Mouse (Mus musculus) liver, embryonic 15.5 days (tissue): Measurements from ENCODE around the gene Fbxw4. TPM values are rescaled to one million over a fixed set of nuclear protein-coding genes. Genes with fewer than 3 reads are reported as not detected.
"Not testable (repeated sequence)": the region's sequence is repeated elsewhere in the genome, so short reads cannot be mapped to it uniquely, and the experiment has no call there.

Experiments used
- ATAC-seq: fragments of 200-750 bp; cut with Nextera tagmentation; 2 replicates; pipeline ENCODE4 v1.8.0; 2017; ENCODE audit warnings: moderate number of reproducible peaks, mild to moderate bottlenecking, moderate library complexity; ENCODE audit not compliant: insufficient read depth
- H3K27ac ChIP-seq: fragments of 300-500 bp; sonication (generic); replicated peaks from 2 replicates; pipeline ENCODE4 v1.5.1; 2015; ENCODE audit warnings: mild to moderate bottlenecking, inconsistent platforms
- H3K27me3 ChIP-seq: fragments of 300-500 bp; sonication (generic); 2 replicates; pipeline ENCODE4 v1.6.1; 2015; ENCODE audit warnings: mild to moderate bottlenecking, inconsistent platforms
- H3K36me3 ChIP-seq: fragments of 300-500 bp; sonication (generic); replicated peaks from 2 replicates; pipeline ENCODE4 v1.6.1; 2015; ENCODE audit warnings: moderate library complexity, mild to moderate bottlenecking, inconsistent platforms
- H3K4me1 ChIP-seq: fragments of 300-500 bp; sonication (generic); replicated peaks from 2 replicates; pipeline ENCODE4 v1.6.1; 2015; ENCODE audit warnings: inconsistent platforms
- H3K4me2 ChIP-seq: fragments of 300-500 bp; sonication (generic); 2 replicates; pipeline ENCODE4 v1.6.1; 2015; ENCODE audit warnings: moderate library complexity, mild to moderate bottlenecking, inconsistent platforms
- H3K4me3 ChIP-seq: fragments of 300-500 bp; sonication (generic); replicated peaks from 2 replicates; pipeline ENCODE4 v1.5.1; 2015; ENCODE audit warnings: mild to moderate bottlenecking, inconsistent platforms
- H3K9ac ChIP-seq: fragments of 300-500 bp; sonication (generic); 2 replicates; pipeline ENCODE4 v1.6.1; 2015; ENCODE audit warnings: moderate library complexity, mild to moderate bottlenecking, inconsistent platforms
- H3K9me3 ChIP-seq: fragments of 300-500 bp; sonication (generic); replicated peaks from 2 replicates; pipeline ENCODE4 v1.6.1; 2016; ENCODE audit warnings: inconsistent platforms
- WGBS: fragments of 180-500 bp; shearing (Covaris S2); methylation state at CpG from one replicate; pipeline ENCODE4 v1.1.7; 2015; ENCODE audit warnings: mixed read lengths; ENCODE audit not compliant: insufficient replicate concordance; 5-methylcytosine and 5-hydroxymethylcytosine counted together
- polyA plus RNA-seq: library from polyadenylated mRNA; unstranded; fragments of >200 nt; fragmentation: Nextera tagmentation; extraction: Ambion mirVana; gene quantifications from 2 replicates; pipeline ENCODE4 v1.2.1, GENCODE M21; 2015

Gene Fbxw4
- polyA plus RNA-seq, 1 experiment from 2014 or later, result 2.4 TPM

GRCm38 (mm10) chr19:45655870-45656269, 4.2 kb downstream of the Fbxw4 start:
- Histone ChIP-seq H3K27ac (peak overlapping the region; percentile 80; the same call in 1 of the 2 replicates), H3K36me3 (no peaks in the 10 kb centered on the region), H3K4me1 (peaks cover 74% of the 10 kb centered on the region)

GRCm38 (mm10) chr19:45653986-45654385, 6.1 kb downstream of the Fbxw4 start:
- 84% methylated on average over 6 of the region's 6 CpGs for WGBS
- Histone ChIP-seq H3K36me3 (no peaks in the 10 kb centered on the region), H3K4me2 (no peak overlapping the region), H3K27ac (peak overlapping the region; percentile 72; the same call in 1 of the 2 replicates), H3K4me1 (peaks cover 65% of the 10 kb centered on the region), H3K9me3 (no peaks in the 10 kb centered on the region), H3K9ac (no peak overlapping the region), H3K4me3 (no peak overlapping the region), H3K27me3 (no peaks in the 10 kb centered on the region)
- no peak for ATAC-seq

More at GRCm38 (mm10) chr19:45655870-45656269, 4.2 kb downstream of the Fbxw4 start:
- WGBS, result 77% methylated on average over 8 of the region's 8 CpGs
- no peak for ATAC-seq
- H3K27me3 ChIP-seq, result no peaks in the 10 kb centered on the region
- H3K4me3 ChIP-seq, result no peak overlapping the region
- H3K9me3 ChIP-seq, result no peaks in the 10 kb centered on the region
- H3K4me2 ChIP-seq, result no peak overlapping the region
- H3K9ac ChIP-seq, result no peak overlapping the region

GRCm38 (mm10) chr19:45652286-45652988, 7.7 kb downstream of the Fbxw4 start:
- Histone ChIP-seq H3K9ac (no peak overlapping the region), H3K4me2 (peak overlapping the region; percentile 43), H3K27ac (peak overlapping the region; percentile 72), H3K27me3 (no peaks in the 10 kb centered on the region), H3K4me3 (no peak overlapping the region), H3K9me3 (no peaks in the 10 kb centered on the region), H3K36me3 (no peaks in the 10 kb centered on the region), H3K4me1 (peaks cover 55% of the 10 kb centered on the region)
- WGBS, result 15% methylated on average over 15 of the region's 15 CpGs
- ATAC-seq, result peak; percentile 78

DNA sequence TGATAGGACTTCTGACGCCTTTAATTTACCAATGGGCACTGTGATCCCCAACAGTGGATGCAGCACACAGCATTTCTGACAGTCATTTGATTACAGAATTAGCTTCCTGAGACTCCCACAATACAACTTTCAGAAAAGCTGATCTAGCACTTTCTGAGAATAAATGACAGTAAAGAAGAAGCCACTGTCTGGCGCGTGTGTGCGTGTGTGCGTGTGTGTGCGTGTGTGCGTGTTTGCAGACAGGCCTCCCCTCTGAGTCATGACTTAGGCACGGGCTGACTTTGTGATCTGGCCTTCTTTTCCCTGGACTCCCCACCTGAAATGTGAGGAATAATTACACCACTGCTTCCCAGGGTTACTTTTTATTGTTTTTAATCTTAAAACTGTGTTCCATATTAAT, 8.6 kb downstream of the Fbxw4 start:
- no peaks in the 10 kb centered on the region for H3K36me3 ChIP-seq
- H3K4me1 ChIP-seq, result peaks cover 47% of the 10 kb centered on the region
- 76% methylated on average over 8 of the region's 8 CpGs for WGBS
- no peak for ATAC-seq
- peak overlapping the region; percentile 51; the same call in 1 of the 2 replicates for H3K27ac ChIP-seq
- no peak overlapping the region for H3K9ac ChIP-seq
- H3K4me2 ChIP-seq, result peak overlapping the region; percentile 43; the same call in 1 of the 2 replicates
- no peaks in the 10 kb centered on the region for H3K27me3 ChIP-seq
- H3K9me3 ChIP-seq, result no peaks in the 10 kb centered on the region
- no peak overlapping the region for H3K4me3 ChIP-seq

DNA sequence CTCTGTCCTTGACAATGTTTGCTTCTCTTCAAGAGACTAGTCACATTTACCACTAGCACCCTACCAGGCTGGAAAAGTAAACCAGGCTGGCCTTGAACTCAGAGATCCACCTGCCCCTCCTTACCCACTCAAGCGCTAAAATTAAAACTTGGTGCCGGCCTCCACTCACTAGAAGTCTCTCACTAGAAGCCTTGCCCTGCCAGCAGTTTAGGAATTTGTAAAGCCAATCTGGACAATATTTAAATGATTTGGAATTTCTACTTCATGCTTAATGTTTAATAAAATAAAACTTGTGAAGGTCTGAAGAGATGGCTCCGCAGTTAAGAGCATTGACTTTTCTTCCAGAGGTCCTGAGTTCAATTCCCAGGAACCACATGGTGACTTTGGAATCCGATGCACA, 10.3 kb downstream of the Fbxw4 start:
- Histone ChIP-seq H3K9ac (no peak overlapping the region), H3K4me1 (peaks cover 31% of the 10 kb centered on the region), H3K4me2 (no peak overlapping the region), H3K4me3 (no peak overlapping the region), H3K36me3 (no peaks in the 10 kb centered on the region), H3K9me3 (no peaks in the 10 kb centered on the region), H3K27ac (no peak overlapping the region), H3K27me3 (no peaks in the 10 kb centered on the region)
- ATAC-seq, result no peak
- 70% methylated on average over 4 of the region's 4 CpGs for WGBS

GRCm38 (mm10) chr19:45648469-45648868, 11.6 kb downstream of the Fbxw4 start:
- WGBS, result 88% methylated on average over 6 of the region's 6 CpGs
- not testable (repeated sequence) for ATAC-seq, H3K9ac ChIP-seq, H3K4me2 ChIP-seq, H3K27ac ChIP-seq, H3K36me3 ChIP-seq, H3K9me3 ChIP-seq, H3K27me3 ChIP-seq, H3K4me3 ChIP-seq
- peaks cover 24% of the 10 kb centered on the region for H3K4me1 ChIP-seq

GRCm38 (mm10) chr19:45646866-45647265, 13.2 kb downstream of the Fbxw4 start:
- Histone ChIP-seq H3K4me2 (no peak overlapping the region), H3K27me3 (no peaks in the 10 kb centered on the region), H3K4me1 (peaks cover 8% of the 10 kb centered on the region), H3K4me3 (no peak overlapping the region), H3K9ac (no peak overlapping the region), H3K36me3 (no peaks in the 10 kb centered on the region), H3K27ac (no peak overlapping the region), H3K9me3 (no peaks in the 10 kb centered on the region)
- ATAC-seq, result no peak
- WGBS, result 73% methylated on average over 4 of the region's 4 CpGs

- no peak overlapping the region for H3K4me2 ChIP-seq
- 77% methylated on average over 7 of the region's 7 CpGs for WGBS
- no peak for ATAC-seq
Observed at GRCm38 (mm10) chr19:45640691-45641090, 19.4 kb downstream of the Fbxw4 start.

GRCm38 (mm10) chr19:45635960-45636359, 24.2 kb downstream of the Fbxw4 start:
- H3K36me3 ChIP-seq, result peaks cover 23% of the 10 kb centered on the region
- H3K4me2 ChIP-seq, result no peak overlapping the region
- no peak overlapping the region for H3K9ac ChIP-seq
- no peaks in the 10 kb centered on the region for H3K27me3 ChIP-seq
- no peak overlapping the region for H3K27ac ChIP-seq
- ATAC-seq, result no peak
- WGBS, result 69% methylated on average over 5 of the region's 5 CpGs
- no peaks in the 10 kb centered on the region for H3K9me3 ChIP-seq
- no peak overlapping the region for H3K4me3 ChIP-seq
- H3K4me1 ChIP-seq, result peaks cover 14% of the 10 kb centered on the region

More at GRCm38 (mm10) chr19:45640691-45641090, 19.4 kb downstream of the Fbxw4 start:
- no peaks in the 10 kb centered on the region; the same call in 1 of the 2 replicates for H3K4me1 ChIP-seq
- H3K27ac ChIP-seq, result no peak overlapping the region
- no peaks in the 10 kb centered on the region for H3K27me3 ChIP-seq
- H3K9ac ChIP-seq, result no peak overlapping the region
- H3K4me3 ChIP-seq, result no peak overlapping the region
- H3K9me3 ChIP-seq, result no peaks in the 10 kb centered on the region
- peaks cover 11% of the 10 kb centered on the region for H3K36me3 ChIP-seq

DNA sequence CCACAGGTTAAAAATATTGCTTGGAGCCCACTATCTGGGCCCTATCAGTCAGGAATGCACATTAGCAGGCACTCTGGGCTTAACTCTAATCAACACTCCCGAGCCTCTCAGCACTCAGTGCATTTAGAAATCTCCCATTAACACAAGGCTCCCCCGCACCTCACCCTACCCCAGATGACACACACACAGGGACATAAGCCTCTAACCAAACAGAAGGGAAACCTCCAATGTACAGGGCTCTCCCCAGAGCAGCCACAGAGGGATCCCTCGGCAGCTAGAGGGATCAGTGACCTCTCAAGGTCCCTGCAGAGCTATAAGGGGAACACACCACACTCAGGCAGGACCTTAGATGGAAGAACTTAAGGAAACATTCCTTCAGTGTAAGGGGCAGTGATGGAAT, 28.5 kb downstream of the Fbxw4 start:
- no peaks in the 10 kb centered on the region for H3K9me3 ChIP-seq
- peaks cover 36% of the 10 kb centered on the region for H3K4me1 ChIP-seq
- no peak overlapping the region for H3K9ac ChIP-seq
- peaks cover 26% of the 10 kb centered on the region for H3K36me3 ChIP-seq
- WGBS, result 11% methylated on average over 3 of the region's 3 CpGs
- H3K4me3 ChIP-seq, result no peak overlapping the region
- peak overlapping the region; percentile 25; the same call in 1 of the 2 replicates for H3K27ac ChIP-seq
- peak; percentile 80 for ATAC-seq
- H3K27me3 ChIP-seq, result no peaks in the 10 kb centered on the region
- peak overlapping the region; percentile 0; the same call in 1 of the 2 replicates for H3K4me2 ChIP-seq

- Histone ChIP-seq H3K4me2 (no peak overlapping the region), H3K4me1 (peaks cover 36% of the 10 kb centered on the region), H3K4me3 (no peak overlapping the region), H3K36me3 (peaks cover 25% of the 10 kb centered on the region), H3K9ac (no peak overlapping the region), H3K27ac (peak overlapping the region; percentile 25), H3K9me3 (no peaks in the 10 kb centered on the region), H3K27me3 (no peaks in the 10 kb centered on the region)
- WGBS, result 24% methylated on average over 5 of the region's 5 CpGs
- no peak for ATAC-seq
Observed at GRCm38 (mm10) chr19:45630953-45631352, 29.2 kb downstream of the Fbxw4 start.
